Mouse (Mus musculus) left cerebral cortex, adult 11 months (tissue): ENCODE measurements around the gene Parg.
A peak's percentile ranks its signal among the peaks of the same experiment; 100 is the strongest.
"Not testable (repeated sequence)": the region's sequence is repeated elsewhere in the genome, so short reads cannot be mapped to it uniquely, and the experiment has no call there.

Source experiments
- DNase-seq: peaks from one replicate; pipeline ENCODE4 v3.0.0; 2022; ENCODE audit warnings: low spot score

The Parg gene

GRCm38 (mm10) chr14:32179393-32180195, 22.2 kb upstream of the Parg start:
- no peak for DNase-seq

GRCm38 (mm10) chr14:32180861-32181260, 20.9 kb upstream of the Parg start:
- no peak for DNase-seq

GRCm38 (mm10) chr14:32183846-32184245, 17.9 kb upstream of the Parg start:
- no peak for DNase-seq

GRCm38 (mm10) chr14:32190627-32191391, 10.9 kb upstream of the Parg start:
- no peak for DNase-seq

- DNase-seq: no peak
Measured at GRCm38 (mm10) chr14:32191926-32192325, 9.8 kb upstream of the Parg start.

- peak; percentile 9 for DNase-seq
Measured at GRCm38 (mm10) chr14:32192437-32192836, 9.3 kb upstream of the Parg start.

GRCm38 (mm10) chr14:32193557-32193956, 8.2 kb upstream of the Parg start:
- DNase-seq: not testable (repeated sequence)

- DNase-seq: no peak
Measured at GRCm38 (mm10) chr14:32201354-32201753, 395 bp upstream of the Parg start.

GRCm38 (mm10) chr14:32226601-32227000, 24.9 kb downstream of the Parg start:
- no peak for DNase-seq

GRCm38 (mm10) chr14:32228996-32229395, 27.2 kb downstream of the Parg start:
- DNase-seq: peak; percentile 34

GRCm38 (mm10) chr14:32242401-32242800, 40.7 kb downstream of the Parg start:
- no peak for DNase-seq

- no peak for DNase-seq
Measured at GRCm38 (mm10) chr14:32246019-32246418, 44.3 kb downstream of the Parg start.

- no peak for DNase-seq
Measured at GRCm38 (mm10) chr14:32249616-32250015, 47.9 kb downstream of the Parg start.

- no peak for DNase-seq
Measured at GRCm38 (mm10) chr14:32260830-32261229, 59.1 kb downstream of the Parg start.

- no peak for DNase-seq
Measured at GRCm38 (mm10) chr14:32261741-32262140, 60.0 kb downstream of the Parg start.

GRCm38 (mm10) chr14:32268999-32269398, 67.2 kb downstream of the Parg start:
- DNase-seq: no peak

- DNase-seq: no peak
Measured at GRCm38 (mm10) chr14:32269589-32269988, 67.8 kb downstream of the Parg start.

- peak; percentile 77 for DNase-seq
Measured at GRCm38 (mm10) chr14:32301622-32302021, 99.9 kb downstream of the Parg start.

- DNase-seq: no peak
Measured at GRCm38 (mm10) chr14:32302423-32302822, 100.7 kb downstream of the Parg start.

- DNase-seq: no peak
Measured at GRCm38 (mm10) chr14:32304921-32305320, 103.2 kb downstream of the Parg start.

- peak; percentile 64 for DNase-seq
Measured at GRCm38 (mm10) chr14:32309876-32310275, 108.1 kb downstream of the Parg start.

GRCm38 (mm10) chr14:32311381-32312035, 109.8 kb downstream of the Parg start:
- no peak for DNase-seq

- DNase-seq: no peak
Measured at GRCm38 (mm10) chr14:32317822-32318221, 116.1 kb downstream of the Parg start.
